Mouse (Mus musculus) liver, embryonic 15.5 days (tissue): ENCODE data around the gene Hp. TPM values are rescaled to one million over a fixed set of nuclear protein-coding genes. Genes with fewer than 3 reads are reported as not detected.

Experiments used
- ATAC-seq: fragments of 200-750 bp; cut with Nextera tagmentation; 2 replicates; pipeline ENCODE4 v1.8.0; 2017; ENCODE audit warnings: moderate number of reproducible peaks, mild to moderate bottlenecking, moderate library complexity; ENCODE audit not compliant: insufficient read depth
- H3K27ac ChIP-seq: fragments of 300-500 bp; sonication (generic); replicated peaks from 2 replicates; pipeline ENCODE4 v1.5.1; 2015; ENCODE audit warnings: mild to moderate bottlenecking, inconsistent platforms
- H3K27me3 ChIP-seq: fragments of 300-500 bp; sonication (generic); 2 replicates; pipeline ENCODE4 v1.6.1; 2015; ENCODE audit warnings: mild to moderate bottlenecking, inconsistent platforms
- H3K36me3 ChIP-seq: fragments of 300-500 bp; sonication (generic); replicated peaks from 2 replicates; pipeline ENCODE4 v1.6.1; 2015; ENCODE audit warnings: moderate library complexity, mild to moderate bottlenecking, inconsistent platforms
- H3K4me1 ChIP-seq: fragments of 300-500 bp; sonication (generic); replicated peaks from 2 replicates; pipeline ENCODE4 v1.6.1; 2015; ENCODE audit warnings: inconsistent platforms
- H3K4me2 ChIP-seq: fragments of 300-500 bp; sonication (generic); 2 replicates; pipeline ENCODE4 v1.6.1; 2015; ENCODE audit warnings: moderate library complexity, mild to moderate bottlenecking, inconsistent platforms
- H3K4me3 ChIP-seq: fragments of 300-500 bp; sonication (generic); replicated peaks from 2 replicates; pipeline ENCODE4 v1.5.1; 2015; ENCODE audit warnings: mild to moderate bottlenecking, inconsistent platforms
- H3K9ac ChIP-seq: fragments of 300-500 bp; sonication (generic); 2 replicates; pipeline ENCODE4 v1.6.1; 2015; ENCODE audit warnings: moderate library complexity, mild to moderate bottlenecking, inconsistent platforms
- H3K9me3 ChIP-seq: fragments of 300-500 bp; sonication (generic); replicated peaks from 2 replicates; pipeline ENCODE4 v1.6.1; 2016; ENCODE audit warnings: inconsistent platforms
- WGBS: fragments of 180-500 bp; shearing (Covaris S2); methylation state at CpG from one replicate; pipeline ENCODE4 v1.1.7; 2015; ENCODE audit warnings: mixed read lengths; ENCODE audit not compliant: insufficient replicate concordance; 5-methylcytosine and 5-hydroxymethylcytosine counted together
- polyA plus RNA-seq: library from polyadenylated mRNA; unstranded; fragments of >200 nt; fragmentation: Nextera tagmentation; extraction: Ambion mirVana; gene quantifications from 2 replicates; pipeline ENCODE4 v1.2.1, GENCODE M21; 2015

Gene Hp
- 125 and 188 TPM in 2 replicates for polyA plus RNA-seq

DNA sequence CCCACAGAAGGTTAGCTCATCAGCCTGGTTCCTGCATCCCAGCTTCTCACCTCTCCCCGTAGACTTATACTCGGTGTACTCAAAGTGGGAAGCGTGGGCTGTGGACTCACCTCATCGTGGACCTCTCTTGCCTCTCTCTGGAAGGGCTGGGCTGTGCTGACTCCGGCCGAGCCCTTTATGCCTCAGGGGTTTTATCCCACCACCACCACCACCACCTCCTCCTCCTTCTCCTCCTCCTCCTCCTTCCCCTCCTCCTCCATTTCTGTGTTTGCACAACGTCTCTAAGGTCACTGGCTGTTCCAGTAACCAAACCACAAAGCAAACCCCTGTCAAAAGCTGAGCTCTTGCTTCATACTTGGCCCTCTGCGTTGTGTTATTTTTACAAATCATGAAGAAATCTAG lies at the start of gene Hp:
TSS of gene Hp (minus strand) at position 273 of the 402 bp plus-strand sequence.
- peak; percentile 53 for ATAC-seq
- Histone ChIP-seq H3K27ac (peak within 1 kb of the TSS; percentile 64), H3K4me2 (peak within 1 kb of the TSS; percentile 10), H3K9me3 (no peaks in the 10 kb centered on the region), H3K27me3 (no peaks in the 10 kb centered on the region), H3K36me3 (peaks cover 7% of the 10 kb centered on the region), H3K4me1 (0 out of 2 replicates have a peak, but pooled peaks cover 3% of the 10 kb centered on the region), H3K4me3 (peak within 1 kb of the TSS; percentile 38), H3K9ac (no peak within 1 kb of the TSS)
- WGBS: 32% methylated on average over 8 of the region's 8 CpGs

DNA sequence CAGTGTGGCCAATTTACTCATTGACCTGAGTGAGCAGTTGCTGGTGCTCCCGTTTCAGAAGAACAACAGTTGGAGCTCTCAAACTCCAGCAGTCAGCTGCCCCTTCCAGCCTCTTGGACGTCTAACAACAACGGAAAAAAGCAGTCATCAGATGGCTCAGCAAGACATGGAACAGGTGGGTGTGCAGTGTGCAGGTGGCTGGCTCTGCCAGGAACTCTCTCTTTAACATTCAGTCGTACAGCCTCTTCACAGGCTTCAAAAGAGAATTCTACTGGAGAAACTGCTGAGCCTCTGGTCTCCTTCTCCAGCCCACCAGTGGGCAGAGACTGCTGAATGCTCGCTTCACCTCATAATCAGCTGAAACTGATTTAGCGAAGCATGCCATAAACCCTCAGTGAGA lies 49.7 kb upstream of the Hp start:
- Histone ChIP-seq H3K4me3 (no peak overlapping the region), H3K9me3 (no peaks in the 10 kb centered on the region), H3K27ac (no peak overlapping the region), H3K4me1 (no peaks in the 10 kb centered on the region), H3K4me2 (no peak overlapping the region), H3K27me3 (no peaks in the 10 kb centered on the region), H3K36me3 (no peaks in the 10 kb centered on the region), H3K9ac (no peak overlapping the region)
- ATAC-seq: no peak
- WGBS: 66% methylated on average over 6 of the region's 6 CpGs

DNA sequence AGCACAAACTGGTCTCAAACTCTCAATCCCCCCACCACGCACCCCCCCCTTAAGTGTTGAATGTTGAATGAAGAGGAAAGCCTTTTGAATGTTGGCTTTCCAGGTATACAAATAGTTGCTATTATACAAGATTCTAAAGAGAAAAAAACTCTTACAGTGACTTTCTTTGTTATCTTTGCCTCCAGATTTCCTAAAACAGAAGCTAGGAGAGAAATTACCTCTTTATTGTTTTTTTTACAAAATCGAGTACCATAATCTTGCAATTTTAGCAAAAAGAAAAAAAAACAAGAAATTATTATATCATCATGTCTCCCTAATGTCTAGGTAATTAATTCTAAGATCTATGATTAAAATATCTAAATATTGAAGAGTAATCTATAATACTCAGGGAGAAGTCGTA lies 36.6 kb upstream of the Hp start:
- ATAC-seq: no peak
- Histone ChIP-seq H3K27me3 (no peaks in the 10 kb centered on the region), H3K4me3 (no peak overlapping the region), H3K9ac (no peak overlapping the region), H3K36me3 (no peaks in the 10 kb centered on the region), H3K9me3 (no peaks in the 10 kb centered on the region), H3K4me2 (no peak overlapping the region), H3K27ac (no peak overlapping the region), H3K4me1 (peaks cover 15% of the 10 kb centered on the region)
- WGBS: 58% methylated on average over 3 of the region's 3 CpGs

DNA sequence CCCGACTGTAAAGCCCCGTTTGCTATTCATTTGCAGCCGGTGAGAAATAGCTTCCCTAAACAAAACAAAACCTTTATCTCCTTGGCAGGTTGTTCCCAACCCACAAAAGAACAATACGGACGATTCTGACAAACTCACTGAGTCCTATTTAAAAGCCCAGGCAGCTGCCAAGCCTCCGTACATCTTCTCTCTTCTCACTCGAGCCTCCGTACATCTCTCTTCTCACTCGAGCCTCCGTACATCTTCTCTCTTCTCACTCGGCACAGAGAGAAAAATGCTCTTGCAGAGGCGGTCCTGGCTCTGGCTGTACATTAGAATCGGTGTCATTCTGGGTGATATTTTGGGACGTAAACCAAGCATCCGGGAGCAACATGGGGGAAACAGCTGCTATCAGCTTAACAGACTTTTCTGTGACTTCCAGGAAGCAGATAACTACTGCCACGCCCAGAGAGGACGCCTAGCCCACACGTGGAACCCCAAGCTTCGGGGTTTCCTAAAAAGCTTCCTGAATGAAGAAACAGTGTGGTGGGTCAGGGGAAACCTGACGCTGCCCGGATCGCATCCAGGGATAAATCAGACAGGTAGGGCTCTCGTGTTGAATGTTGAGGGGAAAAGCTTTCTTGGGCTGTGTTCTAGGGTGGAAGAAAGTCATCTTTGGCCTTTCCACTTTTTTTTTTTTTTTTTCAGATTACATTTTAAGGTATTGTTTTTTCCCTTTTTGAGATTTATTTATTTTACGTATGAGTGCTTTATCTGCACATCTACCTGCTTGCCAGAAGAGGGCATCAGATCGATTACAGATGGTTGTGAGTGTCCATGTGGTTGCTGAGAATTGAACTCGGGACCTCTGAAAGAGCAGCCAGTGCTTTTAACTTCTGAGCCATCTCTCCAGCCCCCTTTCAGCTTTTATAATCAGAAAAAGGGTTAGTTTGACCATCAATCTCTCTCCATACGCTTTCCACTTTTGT lies 35.6 kb upstream of the Hp start, which contains the start of gene Pkd1l3:
TSS of gene Pkd1l3 (plus strand) at position 275 of the 968 bp plus-strand sequence.
- WGBS: 16% methylated on average over 27 of the region's 27 CpGs
- H3K9me3 ChIP-seq: no peaks in the 10 kb centered on the region
- no peak within 1 kb of the TSS for H3K9ac ChIP-seq
- ATAC-seq: peak; percentile 34; the same call in 1 of the 2 replicates
- H3K4me2 ChIP-seq: peak within 1 kb of the TSS; percentile 70
- H3K4me1 ChIP-seq: peaks cover 20% of the 10 kb centered on the region
- H3K27me3 ChIP-seq: no peaks in the 10 kb centered on the region
- peak within 1 kb of the TSS; percentile 52 for H3K4me3 ChIP-seq
- no peaks in the 10 kb centered on the region for H3K36me3 ChIP-seq
- no peak within 1 kb of the TSS; the same call in 1 of the 2 replicates for H3K27ac ChIP-seq

DNA sequence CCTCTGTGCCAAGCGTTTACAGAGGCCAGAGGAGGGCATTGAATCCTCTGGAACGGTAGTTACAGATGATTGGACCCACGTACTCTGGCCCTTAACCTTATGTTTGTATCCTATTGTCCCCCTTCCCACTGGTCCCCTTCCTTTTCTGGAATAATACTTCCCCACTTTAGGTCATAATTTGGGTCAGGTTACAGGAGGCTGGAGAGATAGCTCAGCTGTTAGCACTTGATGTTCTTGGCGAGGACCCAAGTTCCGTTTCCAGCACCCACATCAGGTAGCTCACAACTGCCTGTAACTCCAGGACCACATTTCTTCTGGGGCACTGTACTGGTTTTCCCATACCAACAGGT lies 30.2 kb upstream of the Hp start:
- H3K9me3 ChIP-seq: no peaks in the 10 kb centered on the region
- WGBS: 13% methylated on average over 5 of the region's 5 CpGs
- H3K27me3 ChIP-seq: no peaks in the 10 kb centered on the region
- peak overlapping the region; percentile 94 for H3K4me2 ChIP-seq
- peak overlapping the region; percentile 97 for H3K27ac ChIP-seq
- ATAC-seq: no peak
- H3K36me3 ChIP-seq: peaks cover 5% of the 10 kb centered on the region
- peak overlapping the region; percentile 75 for H3K9ac ChIP-seq
- peak overlapping the region; percentile 74 for H3K4me3 ChIP-seq
- H3K4me1 ChIP-seq: peaks cover 27% of the 10 kb centered on the region

DNA sequence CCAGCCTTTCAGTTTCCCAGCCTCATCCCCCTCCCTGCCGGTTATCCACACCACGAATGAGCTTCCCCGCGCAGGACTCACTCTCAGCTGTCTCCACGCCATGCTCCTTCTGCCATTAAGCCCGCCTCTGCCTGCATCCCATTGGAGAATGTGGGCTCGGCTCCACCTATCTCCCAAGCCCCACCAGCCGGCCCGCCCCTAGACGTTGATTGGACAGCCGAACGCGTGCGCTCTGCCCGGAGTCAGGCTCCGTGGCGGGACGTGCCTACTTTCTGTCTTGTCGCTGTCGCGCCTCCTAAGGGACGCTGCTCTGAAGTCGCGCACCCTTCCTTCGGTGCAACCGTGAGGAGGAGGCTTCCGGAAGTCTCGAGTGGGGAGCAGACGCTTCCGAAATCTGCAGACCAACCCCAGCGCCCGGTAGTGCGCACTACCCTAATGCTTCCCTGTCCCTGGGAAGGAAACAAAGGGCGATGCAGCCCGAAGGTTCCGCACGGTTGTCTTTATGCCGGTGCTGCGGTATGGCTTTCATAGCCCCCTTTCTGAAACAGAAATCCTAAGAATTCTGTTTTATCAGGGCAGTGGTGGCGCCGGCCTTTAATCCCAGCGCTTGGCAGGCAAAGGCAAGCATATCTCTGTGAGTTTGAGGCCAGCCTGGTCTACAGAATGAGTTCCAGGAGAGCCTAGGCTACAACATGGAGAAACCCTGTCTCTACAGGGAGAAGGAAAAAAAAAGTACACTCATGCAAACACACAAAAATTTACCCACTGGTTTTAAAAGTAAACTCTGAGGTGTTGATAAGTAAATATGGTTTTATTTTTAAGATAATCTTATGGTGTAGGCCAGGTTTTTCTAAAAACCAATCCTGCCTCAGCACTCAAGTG lies 29.5 kb upstream of the Hp start, which contains the start of gene Dhodh:
TSS of gene Dhodh (minus strand) at position 403 of the 882 bp plus-strand sequence.
- H3K4me2 ChIP-seq: peak within 1 kb of the TSS; percentile 94
- no peaks in the 10 kb centered on the region for H3K27me3 ChIP-seq
- peaks cover 11% of the 10 kb centered on the region for H3K36me3 ChIP-seq
- peaks cover 23% of the 10 kb centered on the region for H3K4me1 ChIP-seq
- under 1% methylated on average over 42 of the region's 42 CpGs for WGBS
- H3K27ac ChIP-seq: peak within 1 kb of the TSS; percentile 97
- peak within 1 kb of the TSS; percentile 74 for H3K4me3 ChIP-seq
- H3K9ac ChIP-seq: peak within 1 kb of the TSS; percentile 75
- ATAC-seq: peak; percentile 99
- no peaks in the 10 kb centered on the region for H3K9me3 ChIP-seq

DNA sequence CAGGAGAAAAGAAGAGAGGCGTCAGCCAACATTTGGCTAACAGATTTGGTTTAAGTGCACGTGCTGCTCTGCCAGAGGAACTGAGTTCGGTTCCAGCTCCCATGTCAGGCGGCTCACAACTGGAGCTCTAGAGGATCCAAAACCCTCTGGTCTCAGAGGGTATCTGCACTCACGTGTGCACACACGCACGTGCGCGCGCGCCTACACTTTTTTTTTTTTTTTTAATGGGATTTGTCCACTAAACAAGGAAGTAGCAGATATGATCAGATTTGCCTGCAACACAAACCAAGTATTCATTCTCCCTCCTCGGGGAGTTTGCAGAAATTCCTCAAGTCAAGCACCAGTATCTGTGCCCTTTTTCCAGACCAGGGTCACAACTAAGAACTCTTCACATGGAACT lies 28.7 kb upstream of the Hp start:
- H3K27ac ChIP-seq: peak overlapping the region; percentile 97
- peak overlapping the region; percentile 94 for H3K4me2 ChIP-seq
- H3K27me3 ChIP-seq: no peaks in the 10 kb centered on the region
- H3K9ac ChIP-seq: peak overlapping the region; percentile 57
- H3K4me3 ChIP-seq: peak overlapping the region; percentile 74
- WGBS: 2% methylated on average over 12 of the region's 12 CpGs
- H3K36me3 ChIP-seq: peaks cover 18% of the 10 kb centered on the region
- peaks cover 23% of the 10 kb centered on the region for H3K4me1 ChIP-seq
- H3K9me3 ChIP-seq: no peaks in the 10 kb centered on the region
- ATAC-seq: no peak

DNA sequence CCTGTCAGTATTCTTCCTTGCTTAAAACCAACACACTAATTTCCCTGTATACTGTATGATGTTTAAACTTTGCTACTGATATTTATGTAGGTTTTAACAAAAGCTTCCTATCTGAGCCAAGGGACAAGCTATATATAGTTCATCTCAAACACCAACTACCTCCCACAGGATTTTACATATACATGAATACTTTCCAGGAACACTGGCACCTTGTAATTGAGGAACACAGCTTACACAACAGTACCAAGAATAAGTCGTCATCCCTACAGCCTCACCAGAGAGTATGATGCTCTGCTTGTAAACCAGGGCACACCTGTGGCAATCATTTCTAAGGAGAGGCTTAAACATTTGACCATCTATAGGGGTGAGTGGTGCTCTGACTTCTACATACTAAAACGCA lies 27.8 kb upstream of the Hp start:
- no peak for ATAC-seq
- H3K27ac ChIP-seq: no peak overlapping the region
- H3K9ac ChIP-seq: no peak overlapping the region
- no peak overlapping the region for H3K4me3 ChIP-seq
- H3K4me1 ChIP-seq: peaks cover 23% of the 10 kb centered on the region
- peaks cover 23% of the 10 kb centered on the region for H3K36me3 ChIP-seq
- no peak overlapping the region; the same call in 1 of the 2 replicates for H3K4me2 ChIP-seq
- H3K27me3 ChIP-seq: no peaks in the 10 kb centered on the region
- H3K9me3 ChIP-seq: no peaks in the 10 kb centered on the region
- 50% methylated on average over 2 of the region's 2 CpGs for WGBS

DNA sequence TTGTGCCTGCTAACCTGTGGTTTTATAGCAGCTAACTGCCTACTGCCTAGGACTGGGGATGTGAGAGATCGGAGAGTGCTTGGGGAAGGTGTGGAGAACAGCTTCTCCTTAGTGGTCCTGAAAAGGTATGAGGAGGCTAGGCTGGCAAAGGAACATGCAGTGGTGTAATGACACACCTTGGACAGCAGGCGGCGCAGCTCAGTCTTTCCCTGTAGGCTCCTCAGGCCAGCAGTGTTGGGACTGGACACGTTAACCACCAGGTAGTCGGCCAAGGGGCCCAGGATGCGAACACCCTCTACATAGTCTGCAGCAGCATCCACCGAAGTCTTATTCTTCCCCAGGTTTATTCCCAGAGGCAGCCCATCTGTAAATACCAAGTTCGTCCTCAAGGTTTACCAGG lies 16.9 kb upstream of the Hp start:
- H3K4me2 ChIP-seq: no peak overlapping the region
- H3K4me1 ChIP-seq: peaks cover 6% of the 10 kb centered on the region; the same call in 1 of the 2 replicates
- H3K9me3 ChIP-seq: no peaks in the 10 kb centered on the region
- no peak overlapping the region for H3K4me3 ChIP-seq
- 47% methylated on average over 8 of the region's 8 CpGs for WGBS
- H3K36me3 ChIP-seq: peaks cover 25% of the 10 kb centered on the region
- ATAC-seq: no peak
- H3K27ac ChIP-seq: no peak overlapping the region
- H3K27me3 ChIP-seq: no peaks in the 10 kb centered on the region
- no peak overlapping the region for H3K9ac ChIP-seq

DNA sequence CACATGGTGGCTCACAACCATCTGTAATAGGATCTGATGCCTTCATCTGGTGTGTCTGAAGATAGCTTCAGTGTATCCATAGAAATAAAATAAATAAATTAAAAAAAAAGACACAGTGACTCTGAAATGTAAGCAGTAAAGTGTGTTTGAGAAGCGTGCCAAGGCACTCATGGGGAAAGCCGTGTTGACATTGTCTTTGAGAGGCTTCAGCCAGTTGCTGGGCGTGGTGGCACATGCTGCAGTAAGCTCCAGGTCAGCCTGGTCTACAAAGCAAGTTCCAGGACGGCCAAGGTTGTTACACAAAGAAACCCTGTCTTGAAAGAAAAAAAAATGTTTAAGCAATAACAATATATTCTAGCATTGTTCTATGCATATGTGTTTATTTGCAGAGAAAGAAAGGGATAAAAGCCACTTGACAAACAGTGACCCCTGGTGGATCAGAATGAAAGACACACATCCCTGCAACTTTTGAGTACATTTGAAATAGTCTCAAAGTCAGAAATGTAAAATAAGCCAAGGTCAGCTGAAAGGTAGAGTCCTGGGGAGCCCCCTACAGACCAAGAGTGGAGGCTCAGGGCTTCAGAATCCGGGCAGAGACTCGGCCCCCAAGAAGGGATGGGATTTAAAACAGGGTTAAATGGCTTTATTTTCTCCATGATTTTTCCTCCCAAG lies 14.3 kb upstream of the Hp start:
- H3K4me1 ChIP-seq: peaks cover 6% of the 10 kb centered on the region; the same call in 1 of the 2 replicates
- H3K9me3 ChIP-seq: no peaks in the 10 kb centered on the region
- no peak for ATAC-seq
- no peak overlapping the region for H3K4me3 ChIP-seq
- no peaks in the 10 kb centered on the region for H3K27me3 ChIP-seq
- H3K4me2 ChIP-seq: no peak overlapping the region
- no peak overlapping the region for H3K27ac ChIP-seq
- WGBS: 64% methylated on average over 6 of the region's 6 CpGs
- peaks cover 25% of the 10 kb centered on the region for H3K36me3 ChIP-seq
- no peak overlapping the region for H3K9ac ChIP-seq
